Mouse (Mus musculus) induced T-regulatory cell, adult 2 months (primary cell): ENCODE data around the gene Ints6.
"Not testable (repeated sequence)": the region's sequence is repeated elsewhere in the genome, so short reads cannot be mapped to it uniquely, and the experiment has no call there.

Experiments
- DNase-seq: peaks from one replicate; pipeline ENCODE4 v3.0.0-alpha.2; 2012; ENCODE audit warnings: low read depth

The Ints6 gene

GRCm38 (mm10) chr14:62751479-62751878, 9.5 kb downstream of the Ints6 start:
- peak; percentile 37 for DNase-seq

- DNase-seq, result no peak
Measured at GRCm38 (mm10) chr14:62735646-62736045, 25.3 kb downstream of the Ints6 start.

GRCm38 (mm10) chr14:62733666-62734065, 27.3 kb downstream of the Ints6 start:
- DNase-seq, result peak; percentile 58

GRCm38 (mm10) chr14:62731902-62732301, 29.1 kb downstream of the Ints6 start:
- no peak for DNase-seq

- DNase-seq, result no peak
Measured at GRCm38 (mm10) chr14:62724560-62724959, 36.4 kb downstream of the Ints6 start.

- DNase-seq, result no peak
Measured at GRCm38 (mm10) chr14:62721625-62722024, 39.3 kb downstream of the Ints6 start.

- DNase-seq, result no peak
Measured at GRCm38 (mm10) chr14:62718161-62718560, 42.8 kb downstream of the Ints6 start.

GRCm38 (mm10) chr14:62673646-62674045, 87.3 kb downstream of the Ints6 start:
- DNase-seq, result no peak

GRCm38 (mm10) chr14:62664976-62665673, 95.8 kb downstream of the Ints6 start:
- DNase-seq, result no peak

- DNase-seq, result no peak
Measured at GRCm38 (mm10) chr14:62663367-62663766, 97.6 kb downstream of the Ints6 start, which contains the start of gene Serpine3. Gene Serpine3 (plus strand): TSS chr14:62663667.

- DNase-seq, result no peak
Measured at GRCm38 (mm10) chr14:62662381-62662780, 98.6 kb downstream of the Ints6 start.

GRCm38 (mm10) chr14:62657469-62657868, 103.5 kb downstream of the Ints6 start:
- DNase-seq, result no peak

- DNase-seq, result no peak
Measured at GRCm38 (mm10) chr14:62655996-62656395, 105.0 kb downstream of the Ints6 start.

GRCm38 (mm10) chr14:62651771-62652170, 109.2 kb downstream of the Ints6 start:
- DNase-seq, result no peak

- DNase-seq, result no peak
Measured at GRCm38 (mm10) chr14:62650376-62650775, 110.6 kb downstream of the Ints6 start.

- no peak for DNase-seq
Measured at GRCm38 (mm10) chr14:62648405-62648804, 112.6 kb downstream of the Ints6 start.

- DNase-seq, result not testable (repeated sequence)
Measured at GRCm38 (mm10) chr14:62642368-62642767, 118.6 kb downstream of the Ints6 start.

- DNase-seq, result no peak
Measured at GRCm38 (mm10) chr14:62640396-62640795, 120.6 kb downstream of the Ints6 start.

GRCm38 (mm10) chr14:62639551-62639950, 121.4 kb downstream of the Ints6 start:
- DNase-seq, result no peak

- peak; percentile 4 for DNase-seq
Measured at GRCm38 (mm10) chr14:62639111-62639510, 121.9 kb downstream of the Ints6 start.

GRCm38 (mm10) chr14:62638345-62638702, 122.6 kb downstream of the Ints6 start:
- DNase-seq, result no peak

GRCm38 (mm10) chr14:62637436-62638344, 123.3 kb downstream of the Ints6 start:
- DNase-seq, result no peak

GRCm38 (mm10) chr14:62627951-62628350, 133.0 kb downstream of the Ints6 start:
- DNase-seq, result no peak
